Mouse (Mus musculus): Measurements from ENCODE around the gene Mgat4d.

DNA sequence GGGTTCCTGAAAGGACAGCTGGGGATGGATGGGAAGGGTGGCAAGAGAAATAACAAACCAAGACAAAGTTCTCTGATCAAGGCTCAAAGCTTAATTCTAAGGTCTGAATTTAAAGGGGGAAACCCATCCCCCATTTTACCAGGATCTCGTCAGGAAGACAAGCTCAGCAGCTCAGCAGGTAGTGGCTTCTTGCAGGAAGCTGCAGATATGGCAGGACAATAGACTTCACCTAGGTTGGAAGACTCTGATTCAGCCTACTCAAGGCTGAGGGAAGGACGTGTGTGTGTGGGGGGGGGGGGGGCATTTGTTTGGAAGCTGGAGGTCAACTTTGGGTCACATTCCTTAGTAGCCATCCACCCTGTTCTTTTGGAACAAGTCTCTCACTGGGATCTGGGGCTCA, 34.6 kb downstream of the Mgat4d start:
- no peak for TF ChIP-seq POLR2A (IDR thresholded peaks at IDR 0.05; ENCODE audit: borderline replicate concordance, low read depth, low read length)
- TF ChIP-seq CTCF (IDR thresholded peaks at IDR 0.05; ENCODE audit: low read depth, low read length): no peak
